Mouse (Mus musculus) T-cell, adult 66 days (primary cell): ENCODE measurements around the gene Trim15. TPM values are rescaled to one million over a fixed set of nuclear protein-coding genes. Genes with fewer than 3 reads are reported as not detected.

ENCODE experiments used
- total RNA-seq, 2 experiments: library from RNA; stranded (reverse); gene quantifications; 3 replicates in 1 of 2; 4 replicates in 1 of 2; pipeline ENCODE4 v1.2.4; 2023

Gene Trim15
- not detected for total RNA-seq

GRCm38 (mm10) chr17:36866719-36867527 lies at the start of gene Trim15:
Trim15 (minus strand) TSS chr17:36867210.

DNA sequence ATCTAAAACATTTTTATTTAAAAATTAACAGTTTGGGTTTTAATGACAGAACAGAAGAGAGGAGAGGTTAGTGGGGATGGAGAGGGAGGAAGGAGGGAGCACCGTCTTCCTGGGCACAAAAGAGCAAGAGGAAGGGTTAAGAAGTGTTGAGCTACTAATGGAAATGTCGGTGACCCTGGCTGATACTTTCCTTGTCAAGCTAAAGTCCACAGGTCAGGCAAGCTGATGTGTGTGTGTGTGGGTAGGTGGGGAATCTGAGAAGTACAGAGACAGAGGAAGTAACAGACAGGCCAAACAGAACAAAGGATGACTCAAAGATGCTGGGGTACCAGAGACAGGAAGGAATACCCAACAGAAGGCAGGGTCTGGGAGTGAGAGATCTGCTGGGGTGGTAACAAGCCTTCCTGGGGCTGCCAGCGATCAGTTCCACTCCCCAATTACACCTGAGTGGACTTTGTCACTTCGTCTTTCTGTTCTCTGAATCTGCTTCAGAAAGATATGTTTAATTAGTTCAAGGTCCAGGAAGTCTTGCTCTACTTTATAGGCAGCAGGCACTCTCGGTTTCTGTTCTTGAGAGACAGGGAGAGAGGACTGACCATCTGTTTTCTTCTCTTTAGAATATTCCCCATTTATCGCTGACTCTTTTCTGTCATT lies 30.7 kb upstream of the Trim15 start, which contains the start of gene Trim31:
Gene Trim31 (plus strand): TSS at position 567 of the 654 bp plus-strand sequence.

GRCm38 (mm10) chr17:36890073-36890903 lies 23.3 kb upstream of the Trim15 start, which contains the start of gene Trim40:
Trim40 (minus strand) TSS chr17:36890123.

GRCm38 (mm10) chr17:36869284-36869954 lies 2.4 kb upstream of the Trim15 start, which contains the start of gene Trim10:
Trim10 (plus strand) TSS chr17:36869574.

DNA sequence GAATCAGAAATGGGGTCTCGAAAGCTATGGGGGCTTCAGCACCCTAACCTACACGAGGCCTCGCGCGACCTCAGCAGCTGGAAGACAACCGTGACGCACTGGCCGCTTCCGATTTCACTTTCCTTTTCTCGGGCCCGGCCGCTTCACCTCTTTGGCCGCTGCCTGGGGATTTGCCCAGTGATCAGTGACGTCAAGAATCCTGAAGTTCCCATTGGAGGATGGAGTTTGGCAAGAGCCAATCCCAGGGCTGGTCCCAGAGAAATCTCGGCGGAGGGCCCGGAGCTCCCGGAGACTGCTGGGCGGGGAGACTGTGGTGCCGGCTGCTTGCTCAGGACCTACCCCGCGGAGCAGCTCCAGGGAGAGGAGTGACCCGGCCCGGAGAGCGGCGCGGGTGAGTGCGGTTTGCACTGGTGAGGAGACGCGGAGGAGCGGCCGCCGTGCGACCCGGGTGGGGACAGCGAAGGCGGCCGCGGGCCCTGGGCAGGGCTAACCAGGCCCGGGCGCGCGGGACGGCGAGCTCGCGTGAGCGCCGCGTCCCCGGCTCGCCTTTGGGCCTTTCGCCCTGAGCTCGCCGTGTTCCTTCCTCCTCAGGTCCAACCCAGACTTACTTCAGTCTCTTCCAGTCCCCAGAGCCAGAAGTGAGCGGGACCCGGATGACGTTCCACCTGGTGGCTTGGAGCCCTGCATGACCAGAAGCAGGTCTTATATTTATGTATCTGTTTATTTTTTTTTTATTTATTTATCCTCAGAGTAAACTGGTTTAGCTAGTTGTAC lies 29.9 kb downstream of the Trim15 start, which contains the start of gene Trim26:
Gene Trim26 (plus strand): TSS at position 261 of the 774 bp plus-strand sequence.

DNA sequence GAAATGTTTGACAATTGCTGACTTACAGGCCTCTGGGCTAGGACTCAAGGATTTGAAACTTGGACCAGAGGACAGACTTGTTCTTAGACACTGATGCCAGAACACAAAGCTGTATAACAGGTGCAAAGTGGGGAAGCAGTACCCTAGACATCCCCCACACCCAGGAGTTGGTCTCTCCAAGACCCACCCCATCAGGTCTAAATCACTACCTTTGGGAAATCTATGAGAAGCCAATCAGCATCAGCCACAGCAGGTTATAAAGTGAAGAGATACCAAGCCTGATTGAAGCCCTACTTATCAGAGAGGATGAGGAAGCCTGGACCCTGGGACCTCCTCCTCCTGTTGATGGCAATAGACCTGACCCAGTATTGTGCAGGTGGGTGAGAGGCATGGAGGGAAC lies 55.1 kb downstream of the Trim15 start, which contains the start of gene H2-M10.6:
Gene H2-M10.6 (plus strand): TSS at position 301 of the 400 bp plus-strand sequence.

Other genes with a start within 250 kb of the Trim15 start
- gene H2-M9, start 224.5 kb downstream of the Trim15 start, total RNA-seq, result not detected
- not detected for gene H2-M1, start 195.0 kb downstream of the Trim15 start, total RNA-seq
- gene H2-M10.5, start 94.3 kb downstream of the Trim15 start, total RNA-seq, result not detected
- not detected for gene H2-M10.6, start 55.0 kb downstream of the Trim15 start, total RNA-seq
- 100 to 1,000 TPM; 117 to 139 TPM for gene Trim26, start 30.1 kb downstream of the Trim15 start, total RNA-seq
- under 1 TPM; 0.32 to 0.33 TPM for gene Trim10, start 2.4 kb upstream of the Trim15 start, total RNA-seq
- gene Trim40, start 22.9 kb upstream of the Trim15 start, total RNA-seq, result not detected
- not detected for gene Trim31, start 30.9 kb upstream of the Trim15 start, total RNA-seq
- 1 to 10 TPM in 1 of 2 experiments, under 1 TPM in 1; 0.77 to 1.2 TPM for gene Rnf39, start 75.7 kb upstream of the Trim15 start, total RNA-seq
- 10 to 100 TPM; 71.0 to 72.5 TPM for gene Ppp1r11, start 84.5 kb upstream of the Trim15 start, total RNA-seq
- 10 to 100 TPM; 54.5 to 64.0 TPM for gene Znrd1, start 91.3 kb upstream of the Trim15 start, total RNA-seq
- gene Znrd1as, start 91.4 kb upstream of the Trim15 start, total RNA-seq, result 1 to 10 TPM; 2.3 to 3.3 TPM
- not detected for gene 2410137M14Rik, start 114.0 kb upstream of the Trim15 start, total RNA-seq
- not detected for gene H2-M5, start 122.3 kb upstream of the Trim15 start, total RNA-seq
- not detected for gene Zfp57, start 134.0 kb upstream of the Trim15 start, total RNA-seq
- not detected for gene Mog, start 156.2 kb upstream of the Trim15 start, total RNA-seq
- 100 to 1,000 TPM; 136 to 147 TPM for gene Gabbr1, start 178.8 kb upstream of the Trim15 start, total RNA-seq
- not detected for gene Olfr90, start 221.3 kb upstream of the Trim15 start, total RNA-seq
- gene Olfr91, start 231.1 kb upstream of the Trim15 start, total RNA-seq, result not detected